Mouse (Mus musculus): ENCODE measurements around the gene Rpl22. TPM values are rescaled to one million over a fixed set of nuclear protein-coding genes. Genes with fewer than 3 reads are reported as not detected.

The Rpl22 gene
- total and polyA plus RNA-seq, 3 experiments, result 1,590 to 1,966 (median 1,935) TPM

GRCm38 (mm10) chr4:152362180-152362579 lies 36.6 kb downstream of the Rpl22 start:
- Histone ChIP-seq H3K9ac (ENCODE audit: insufficient read depth, low read depth) (no peak overlapping the region), H3K27me3 (replicated peaks) (no peaks in the 10 kb centered on the region), H3K4me1 (ENCODE audit: control insufficient read depth in 1 of 2, insufficient read depth in 2 of 2) (0 out of 4 replicates have a peak, but pooled peaks cover 3% of the 10 kb centered on the region in 2 experiments), H3K4me2 (ENCODE audit: insufficient read depth, low read depth, poor library complexity, severe bottlenecking) (no peak overlapping the region), H3K27ac (ENCODE audit: insufficient read depth, low read depth) (no peak overlapping the region), H3K9me3 (replicated peaks; ENCODE audit: low read length) (no peaks in the 10 kb centered on the region), H3K4me3 (replicated peaks in 1 of 3; ENCODE audit: low read depth in 2 of 3, low read length in 2 of 3, poor library complexity in 1 of 3) (no peak overlapping the region), H3K79me2 (replicated peaks; ENCODE audit: control insufficient read depth, extremely low read depth, insufficient read depth, poor library complexity, severe bottlenecking) (no peaks in the 10 kb centered on the region), H3K36me3 (replicated peaks in 1 of 2; ENCODE audit: control insufficient read depth in 1 of 2, insufficient read depth in 1 of 2, low read length in 1 of 2) (peaks cover 4 to 14% of the 10 kb centered on the region in 2 experiments)
- no peak for DNase-seq (ENCODE audit: extremely low read depth)
- dilution Hi-C loops (cut with MboI; ENCODE audit: extremely low pct_ligation_motif_present, extremely low pct_unique_long_range_greater_than_20kb, low sequenced_read_pairs), result no loop called here
- in situ Hi-C loops (cut with MboI; ENCODE audit: low pct_ligation_motif_present, low pct_unique_long_range_greater_than_20kb, low sequenced_read_pairs), result no loop called here
- TF ChIP-seq MYC (IDR thresholded peaks at IDR 0.05; ENCODE audit: low read depth, low read length) (no peak), POLR2A (IDR thresholded peaks at IDR 0.05; ENCODE audit: low read depth, low read length) (no peak), NRF1 (IDR thresholded peaks at IDR 0.05; ENCODE audit: low read depth, low read length) (no peak), PAX5 (IDR thresholded peaks at IDR 0.05; ENCODE audit: low read length) (no peak), MAZ (IDR thresholded peaks at IDR 0.05; ENCODE audit: low read depth, low read length) (no peak)

GRCm38 (mm10) chr4:152365228-152365627 lies 39.7 kb downstream of the Rpl22 start:
- no peak overlapping the region for H3K9ac ChIP-seq (ENCODE audit: insufficient read depth, low read depth)
- peaks cover 4 to 16% of the 10 kb centered on the region in 2 experiments for H3K36me3 ChIP-seq (replicated peaks in 1 of 2; ENCODE audit: control insufficient read depth in 1 of 2, insufficient read depth in 1 of 2, low read length in 1 of 2)
- in situ Hi-C loops (cut with MboI; ENCODE audit: low pct_ligation_motif_present, low pct_unique_long_range_greater_than_20kb, low sequenced_read_pairs), result no loop called here
- H3K27ac ChIP-seq (ENCODE audit: insufficient read depth, low read depth), result no peak overlapping the region
- dilution Hi-C loops (cut with MboI; ENCODE audit: extremely low pct_ligation_motif_present, extremely low pct_unique_long_range_greater_than_20kb, low sequenced_read_pairs), result no loop called here
- no peaks in the 10 kb centered on the region for H3K9me3 ChIP-seq (replicated peaks; ENCODE audit: low read length)
- no peak for TF ChIP-seq IRF4 (IDR thresholded peaks at IDR 0.05; ENCODE audit: low read depth, low read length)
- no peak for TF ChIP-seq USF2 (conservative IDR thresholded peaks at IDR 0.05; ENCODE audit: low read depth, low read length)
- TF ChIP-seq SIN3A (IDR thresholded peaks at IDR 0.05; ENCODE audit: low read length), result no peak
- no peak for TF ChIP-seq ZMIZ1 (IDR thresholded peaks at IDR 0.05; ENCODE audit: low read depth, low read length)
- TF ChIP-seq MAFK (IDR thresholded peaks at IDR 0.05; ENCODE audit: insufficient replicate concordance, low read length), result no peak
- no peak for TF ChIP-seq NRF1 (IDR thresholded peaks at IDR 0.05; ENCODE audit: low read depth, low read length)
- TF ChIP-seq E2F4 (IDR thresholded peaks at IDR 0.05; ENCODE audit: insufficient replicate concordance, low read depth, low read length), result no peak
- TF ChIP-seq POLR2A (IDR thresholded peaks at IDR 0.05; ENCODE audit: low read depth, low read length), result no peak
- TF ChIP-seq SMC3 (IDR thresholded peaks at IDR 0.05; ENCODE audit: low read depth, low read length), result no peak
- H3K4me1 ChIP-seq (ENCODE audit: control insufficient read depth in 1 of 2, insufficient read depth in 2 of 2), result 0 out of 4 replicates have a peak, but pooled peaks cover 0 to 3% of the 10 kb centered on the region in 2 experiments
- no peak overlapping the region for H3K4me3 ChIP-seq (replicated peaks in 1 of 3; ENCODE audit: low read depth in 2 of 3, low read length in 2 of 3, poor library complexity in 1 of 3)
- H3K27me3 ChIP-seq (replicated peaks), result no peaks in the 10 kb centered on the region
- no peak for DNase-seq (ENCODE audit: extremely low read depth)
- H3K4me2 ChIP-seq (ENCODE audit: insufficient read depth, low read depth, poor library complexity, severe bottlenecking), result no peak overlapping the region
- no peaks in the 10 kb centered on the region for H3K79me2 ChIP-seq (replicated peaks; ENCODE audit: control insufficient read depth, extremely low read depth, insufficient read depth, poor library complexity, severe bottlenecking)

DNA sequence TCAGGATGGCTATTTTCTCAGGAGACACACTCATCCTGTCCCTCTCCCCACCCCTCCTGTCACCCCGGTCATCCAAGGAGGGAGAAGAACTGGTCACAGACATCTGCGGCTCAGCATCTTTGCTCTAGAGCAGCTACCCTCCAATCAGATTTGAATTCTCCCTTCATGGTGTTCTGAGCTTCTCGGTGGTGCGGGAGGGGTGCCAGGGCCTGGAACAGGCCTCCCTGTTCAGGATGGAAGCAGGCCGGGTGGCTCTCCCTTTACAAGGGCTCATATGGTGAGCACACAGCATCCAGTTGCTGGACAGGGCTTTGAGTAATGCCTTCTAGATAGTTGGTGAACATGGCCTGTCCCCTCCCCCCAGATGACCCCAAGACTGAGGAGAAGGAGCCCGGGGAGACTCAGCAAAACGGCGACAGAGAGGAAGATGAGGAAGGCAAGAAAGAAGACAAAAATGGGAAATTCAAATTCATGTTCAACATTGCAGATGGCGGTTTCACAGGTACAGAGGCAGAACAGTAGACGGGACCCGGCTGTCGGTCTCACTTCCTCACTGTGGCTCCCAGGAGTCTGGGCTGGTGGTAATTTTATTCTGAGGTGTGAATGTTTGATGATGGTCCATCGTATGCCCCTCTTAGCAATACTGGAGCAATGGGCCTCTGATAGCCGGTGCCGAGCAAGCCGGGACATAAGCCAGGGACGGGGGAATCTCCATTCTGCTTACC lies 57.1 kb downstream of the Rpl22 start:
- peak overlapping the region; percentile 9; the same call in 1 of the 2 replicates for H3K4me2 ChIP-seq (ENCODE audit: insufficient read depth, low read depth, poor library complexity, severe bottlenecking)
- DNase-seq (ENCODE audit: extremely low read depth), result peak; percentile 61
- no peak overlapping the region for H3K4me3 ChIP-seq (replicated peaks in 1 of 3; ENCODE audit: low read depth in 2 of 3, low read length in 2 of 3, poor library complexity in 1 of 3)
- no peaks in the 10 kb centered on the region for H3K27me3 ChIP-seq (replicated peaks)
- H3K27ac ChIP-seq (ENCODE audit: insufficient read depth, low read depth), result no peak overlapping the region
- no peaks in the 10 kb centered on the region for H3K79me2 ChIP-seq (replicated peaks; ENCODE audit: control insufficient read depth, extremely low read depth, insufficient read depth, poor library complexity, severe bottlenecking)
- H3K9ac ChIP-seq (ENCODE audit: insufficient read depth, low read depth), result no peak overlapping the region
- peaks cover 4% of the 10 kb centered on the region for H3K9me3 ChIP-seq (replicated peaks; ENCODE audit: low read length)
- peaks cover 19 to 54% of the 10 kb centered on the region in 2 experiments for H3K4me1 ChIP-seq (ENCODE audit: control insufficient read depth in 1 of 2, insufficient read depth in 2 of 2)
- no peak for TF ChIP-seq ZNF384 (IDR thresholded peaks at IDR 0.05; ENCODE audit: low read depth, low read length)
- no peak for TF ChIP-seq ZMIZ1 (IDR thresholded peaks at IDR 0.05; ENCODE audit: low read depth, low read length)
- TF ChIP-seq NELFE (IDR thresholded peaks at IDR 0.05; ENCODE audit: low read depth, low read length), result no peak
- 0 out of 2 replicates have a peak, but pooled peaks have one; percentile 19 for TF ChIP-seq MAFK (IDR thresholded peaks at IDR 0.05; ENCODE audit: insufficient replicate concordance, low read length)
- no peak for TF ChIP-seq CTCF (conservative IDR thresholded peaks at IDR 0.05 in 1 of 2, IDR thresholded peaks at IDR 0.05 in 1 of 2; ENCODE audit: low read depth in 2 of 2, low read length in 2 of 2)
- peak; percentile 29; the same call in 1 of the 2 replicates for TF ChIP-seq MEF2A (IDR thresholded peaks at IDR 0.05; ENCODE audit: borderline replicate concordance, low read depth, low read length)
- TF ChIP-seq BHLHE40 (IDR thresholded peaks at IDR 0.05; ENCODE audit: low read depth, low read length), result 0 out of 2 replicates have a peak, but pooled peaks have one; percentile 10
- peak; percentile 84 for TF ChIP-seq IRF4 (IDR thresholded peaks at IDR 0.05; ENCODE audit: low read depth, low read length)
- no peak for TF ChIP-seq JUN (IDR thresholded peaks at IDR 0.05; ENCODE audit: insufficient read depth, low read depth, low read length)
- no peak for TF ChIP-seq CHD2 (IDR thresholded peaks at IDR 0.05; ENCODE audit: low read length)
- TF ChIP-seq NRF1 (IDR thresholded peaks at IDR 0.05; ENCODE audit: low read depth, low read length), result no peak
- no peak for TF ChIP-seq E2F4 (IDR thresholded peaks at IDR 0.05; ENCODE audit: insufficient replicate concordance, low read depth, low read length)
- TF ChIP-seq PAX5 (IDR thresholded peaks at IDR 0.05; ENCODE audit: low read length), result no peak
- peak; percentile 83 for TF ChIP-seq EP300 (IDR thresholded peaks at IDR 0.05; ENCODE audit: low read length)
- peak; percentile 50; the same call in 1 of the 2 replicates for TF ChIP-seq TCF12 (IDR thresholded peaks at IDR 0.05; ENCODE audit: low read depth, low read length)
- in situ Hi-C loops (cut with MboI; ENCODE audit: low pct_ligation_motif_present, low pct_unique_long_range_greater_than_20kb, low sequenced_read_pairs) (no loop called here), dilution Hi-C loops (cut with MboI; ENCODE audit: extremely low pct_ligation_motif_present, extremely low pct_unique_long_range_greater_than_20kb, low sequenced_read_pairs) (no loop called here)
- H3K36me3 ChIP-seq (replicated peaks in 1 of 2; ENCODE audit: control insufficient read depth in 1 of 2, insufficient read depth in 1 of 2, low read length in 1 of 2), result peaks cover 3 to 25% of the 10 kb centered on the region in 2 experiments
